Comparison of ENCODE assay signal across 20 mouse cellular contexts in genomic region chr11:22540600-22540999, GRCm38 (mm10). TPM values are rescaled to one million over a fixed set of nuclear protein-coding genes. Genes with fewer than 3 reads are reported as not detected.
DNase-seq lines count a peak whose midpoint lies in the region; ATAC-seq and TF ChIP-seq lines count a peak whose summit lies in the region.
"Had no signal": no experiment of that assay in that cellular context is flagged by ENCODE, and none has a peak within 500 bp of the region (broad histone marks: within the 10 kb centered on the region; RNA-seq: fewer than 3 reads in every experiment).

No protein-coding gene starts in this region.

- peak; percentile 10 for DNase-seq in gastrocnemius, postnatal 25 days
- DNase-seq in gastrocnemius, postnatal 36 days, result no peak
- peak; percentile 9 for DNase-seq in midbrain, postnatal 0 days (ENCODE audit: low spot score)
- DNase-seq in brain, adult 2 months (ENCODE audit: low read depth, low spot score), result peak; percentile 24
- no peak for DNase-seq in adrenal gland, adult 2 months
- DNase-seq: adrenal gland, postnatal 25 days; cerebellum, adult 11 months; cerebellum, adult 8-10 months; cerebellum, postnatal 14 days; embryo, embryonic 11 days had no signal

- H3K9ac ChIP-seq in midbrain, postnatal 0 days (replicated peaks; ENCODE audit: low read length, poor library complexity, severe bottlenecking), result no peak overlapping the region
- H3K9ac ChIP-seq in midbrain, embryonic 15.5 days, result no peak overlapping the region
- H3K9ac ChIP-seq: embryonic facial prominence, embryonic 15.5 days; heart, embryonic 12.5 days; hindbrain, embryonic 15.5 days had no signal

- no peaks in the 10 kb centered on the region for H3K27me3 ChIP-seq in midbrain, postnatal 0 days (ENCODE audit: insufficient read depth, low read length)
- no peaks in the 10 kb centered on the region for H3K27me3 ChIP-seq in midbrain, embryonic 15.5 days (replicated peaks)
- H3K27me3 ChIP-seq: embryonic facial prominence, embryonic 15.5 days; heart, embryonic 12.5 days; hindbrain, embryonic 15.5 days had no signal

- no peaks in the 10 kb centered on the region for H3K36me3 ChIP-seq in midbrain, postnatal 0 days (ENCODE audit: insufficient read depth, low read length)
- H3K36me3 ChIP-seq in midbrain, embryonic 15.5 days (replicated peaks), result no peaks in the 10 kb centered on the region
- H3K36me3 ChIP-seq: embryonic facial prominence, embryonic 15.5 days; heart, embryonic 12.5 days; hindbrain, embryonic 10.5 days; hindbrain, embryonic 15.5 days had no signal

- no peak for ATAC-seq in midbrain, postnatal 0 days (ENCODE audit: low FRiP score)
- no peak for ATAC-seq in midbrain, embryonic 15.5 days (replicated peaks)
- ATAC-seq: activated CD4-positive, CD25-positive, alpha-beta regulatory T cell, adult 4 months; forebrain, embryonic 16.5 days; inflammation-experienced regulatory T-cells, adult 6 months; intestine, postnatal 0 days; Patski had no signal

- 59% methylated on average over 1 of the region's 1 CpGs for WGBS in midbrain, postnatal 0 days
- WGBS in midbrain, embryonic 15.5 days, result 64% methylated on average over 1 of the region's 1 CpGs

- H3K4me2 ChIP-seq in midbrain, postnatal 0 days (ENCODE audit: low read depth, low read length, poor library complexity, severe bottlenecking), result no peak overlapping the region
- no peak overlapping the region for H3K4me2 ChIP-seq in midbrain, embryonic 15.5 days
- H3K4me2 ChIP-seq: embryonic facial prominence, embryonic 15.5 days; heart, embryonic 12.5 days; hindbrain, embryonic 15.5 days had no signal

- no peak overlapping the region for H3K4me3 ChIP-seq in midbrain, postnatal 0 days (ENCODE audit: low read depth, low read length)
- H3K4me3 ChIP-seq in midbrain, embryonic 15.5 days, result no peak overlapping the region
- H3K4me3 ChIP-seq: embryonic facial prominence, embryonic 15.5 days; heart, embryonic 12.5 days; hindbrain, embryonic 10.5 days; hindbrain, embryonic 15.5 days had no signal

- H3K27ac ChIP-seq in midbrain, postnatal 0 days (ENCODE audit: low read depth, low read length), result no peak overlapping the region
- H3K27ac ChIP-seq in midbrain, embryonic 15.5 days, result no peak overlapping the region
- H3K27ac ChIP-seq: embryonic facial prominence, embryonic 15.5 days; hindbrain, embryonic 10.5 days; hindbrain, embryonic 15.5 days had no signal

- H3K4me1 ChIP-seq in midbrain, postnatal 0 days (ENCODE audit: insufficient read depth, low read length), result no peaks in the 10 kb centered on the region
- H3K4me1 ChIP-seq in midbrain, embryonic 15.5 days, result no peaks in the 10 kb centered on the region
- H3K4me1 ChIP-seq: hindbrain, embryonic 10.5 days; hindbrain, embryonic 15.5 days had no signal

- TF ChIP-seq CTCF in midbrain, postnatal 0 days (IDR thresholded peaks at IDR 0.05), result no peak

- H3K9me3 ChIP-seq in midbrain, postnatal 0 days (ENCODE audit: low read length), result no peaks in the 10 kb centered on the region
- no peaks in the 10 kb centered on the region for H3K9me3 ChIP-seq in midbrain, embryonic 15.5 days
- H3K9me3 ChIP-seq: embryonic facial prominence, embryonic 15.5 days; heart, embryonic 12.5 days; hindbrain, embryonic 10.5 days; hindbrain, embryonic 15.5 days had no signal

- intact Hi-C loops in gastrocnemius, postnatal 36 days (cut with DNase I), result no loop called here

RNA-seq across cellular contexts. Expression of gene Tmem17, which starts 28.7 kb away (rescaled TPM):
- total RNA-seq in gastrocnemius, postnatal 25 days (2021), result 1 to 10 TPM; 1.1 to 1.7 TPM
- 1 to 10 TPM; 1.3 to 2.3 TPM for total RNA-seq in gastrocnemius, postnatal 36 days (2021)
- total RNA-seq in midbrain, postnatal 0 days (2014; rRNA removed), result 18.0 and 28.0 TPM in 2 replicates
- polyA plus RNA-seq in midbrain, postnatal 0 days (2015; fragmentation: Nextera tagmentation; extraction: Ambion mirVana), result 24.7 and 26.0 TPM in 2 replicates
- 24.3 and 24.7 TPM in 2 replicates for polyA plus RNA-seq in midbrain, embryonic 15.5 days (2015; fragmentation: Nextera tagmentation; extraction: Ambion mirVana)
- 1 to 10 TPM; 1.7 to 3.5 TPM for total RNA-seq in adrenal gland, adult 2 months (2021)
- 2.0 and 2.7 TPM in 2 replicates for polyA plus RNA-seq in adrenal gland, adult 2 months (2012; rRNA removed)

Comparison
In these comparisons a context has a peak if more than half of its experiments do, and no peak if none do; other contexts are left out.
1. DNase-seq: peak in gastrocnemius, postnatal 25 days (single experiment), midbrain, postnatal 0 days (single experiment) and brain, adult 2 months (single experiment); none in gastrocnemius, postnatal 36 days (0 of 2) and adrenal gland, adult 2 months (single experiment).